Mouse (Mus musculus) CH12.LX (cell line): ENCODE measurements around the gene Lpin2. TPM values are rescaled to one million over a fixed set of nuclear protein-coding genes. Genes with fewer than 3 reads are reported as not detected.
A peak's percentile ranks its signal among the peaks of the same experiment; 100 is the strongest.

ENCODE experiments used
- DNase-seq: peaks from one replicate; pipeline ENCODE4 v3.0.0-alpha.2; 2013; ENCODE audit errors: extremely low read depth
- H3K27ac ChIP-seq: 2 replicates; pipeline ENCODE4 v1.5.1; 2012; ENCODE audit warnings: low read depth, mild to moderate bottlenecking, control low read depth, moderate library complexity; ENCODE audit not compliant: insufficient read depth
- H3K27me3 ChIP-seq: replicated peaks from 2 replicates; pipeline ENCODE3; 2012; ENCODE audit warnings: inconsistent platforms
- H3K36me3 ChIP-seq, 2 experiments: replicated peaks in 1 of 2; 2 replicates each; pipeline versions ENCODE3 to v1.6.1; 2012; ENCODE audit warnings: inconsistent platforms in 1 of 2, low read length in 1 of 2, mild to moderate bottlenecking in 1 of 2, mixed read lengths in 1 of 2, moderate library complexity in 1 of 2; ENCODE audit not compliant: control insufficient read depth in 1 of 2, insufficient read depth in 1 of 2
- H3K4me1 ChIP-seq, 2 experiments: 2 replicates each; pipeline ENCODE4 v1.6.1; 2012; ENCODE audit warnings: inconsistent platforms in 1 of 2, moderate library complexity in 1 of 2; ENCODE audit not compliant: insufficient read depth in 2 of 2, control insufficient read depth in 1 of 2
- H3K4me2 ChIP-seq: 2 replicates; pipeline ENCODE4 v1.6.1; 2012; ENCODE audit warnings: low read depth, mild to moderate bottlenecking, control low read depth; ENCODE audit not compliant: poor library complexity, insufficient read depth, severe bottlenecking
- H3K4me3 ChIP-seq, 3 experiments: fragments of 150-350 bp in 1 of 3; sonication (generic) in 1 of 3; replicated peaks in 1 of 3; 2 replicates each; pipeline versions ENCODE3 to v1.5.1; 2011 to 2012; ENCODE audit warnings: low read depth in 2 of 3, low read length in 2 of 3, mild to moderate bottlenecking in 2 of 3, moderate library complexity in 2 of 3, control low read depth in 1 of 3, improper control_type of control experiment in 1 of 3, inconsistent platforms in 1 of 3, mixed read lengths in 1 of 3; ENCODE audit not compliant: poor library complexity in 1 of 3
- H3K79me2 ChIP-seq: replicated peaks from 2 replicates; pipeline ENCODE4 v1.6.1; 2012; ENCODE audit warnings: mild to moderate bottlenecking, moderate library complexity; ENCODE audit not compliant: control insufficient read depth, poor library complexity, insufficient read depth, severe bottlenecking; ENCODE audit errors: extremely low read depth
- H3K9ac ChIP-seq: 2 replicates; pipeline ENCODE4 v1.6.1; 2012; ENCODE audit warnings: low read depth, mild to moderate bottlenecking, control low read depth, moderate library complexity; ENCODE audit not compliant: insufficient read depth
- H3K9me3 ChIP-seq: replicated peaks from 2 replicates; pipeline ENCODE3; 2012; ENCODE audit warnings: low read length, inconsistent platforms, mixed read lengths
- CHD1 ChIP-seq: IDR thresholded peaks from 2 replicates; pipeline ENCODE4 v1.6.1; 2012; ENCODE audit warnings: low read depth, low read length, improper control_type of control experiment, inconsistent platforms
- CTCF ChIP-seq, 2 experiments: IDR thresholded peaks in 1 of 2; conservative IDR thresholded peaks in 1 of 2; 2 replicates each; pipeline ENCODE4 v1.5.1; 2011 to 2012; ENCODE audit warnings: low read depth in 2 of 2, low read length in 2 of 2, improper control_type of control experiment in 1 of 2, inconsistent platforms in 1 of 2, mild to moderate bottlenecking in 1 of 2, moderate library complexity in 1 of 2
- E2F4 ChIP-seq: IDR thresholded peaks from 2 replicates; pipeline ENCODE4 v1.6.1; 2011; ENCODE audit warnings: low read depth, low read length, improper control_type of control experiment; ENCODE audit not compliant: insufficient replicate concordance
- EP300 ChIP-seq: IDR thresholded peaks from 2 replicates; pipeline ENCODE4 v1.6.1; 2011; ENCODE audit warnings: low read length, improper control_type of control experiment
- ETS1 ChIP-seq: conservative IDR thresholded peaks from 2 replicates; pipeline ENCODE4 v1.6.1; 2012; ENCODE audit warnings: low read depth, mild to moderate bottlenecking, inconsistent platforms, low read length, improper control_type of control experiment, moderate library complexity
- JUN ChIP-seq: IDR thresholded peaks from 2 replicates; pipeline ENCODE4 v1.6.1; 2011; ENCODE audit warnings: low read depth, mild to moderate bottlenecking, low read length, improper control_type of control experiment, moderate library complexity; ENCODE audit not compliant: insufficient read depth
- JUND ChIP-seq: conservative IDR thresholded peaks from 2 replicates; pipeline ENCODE4 v1.6.1; 2011; ENCODE audit warnings: low read depth, low read length, improper control_type of control experiment
- MAFK ChIP-seq: IDR thresholded peaks from 2 replicates; pipeline ENCODE4 v1.6.1; 2011; ENCODE audit warnings: low read length, improper control_type of control experiment; ENCODE audit not compliant: insufficient replicate concordance
- MAX ChIP-seq: IDR thresholded peaks from 2 replicates; pipeline ENCODE4 v1.6.1; 2011; ENCODE audit warnings: low read length, improper control_type of control experiment
- MEF2A ChIP-seq: IDR thresholded peaks from 2 replicates; pipeline ENCODE4 v1.6.1; 2014; ENCODE audit warnings: low read depth, mild to moderate bottlenecking, inconsistent platforms, low read length, improper control_type of control experiment, borderline replicate concordance
- PAX5 ChIP-seq: IDR thresholded peaks from 2 replicates; pipeline ENCODE4 v1.6.1; 2012; ENCODE audit warnings: low read length, inconsistent platforms, mixed read lengths
- POLR2A ChIP-seq: IDR thresholded peaks from 2 replicates; pipeline ENCODE4 v1.6.1; 2011; ENCODE audit warnings: low read depth, mild to moderate bottlenecking, improper control_type of control experiment, low read length
- RAD21 ChIP-seq: IDR thresholded peaks from 2 replicates; pipeline ENCODE4 v1.6.1; 2011; ENCODE audit warnings: low read depth, mild to moderate bottlenecking, low read length, improper control_type of control experiment, moderate library complexity
- RCOR1 ChIP-seq: conservative IDR thresholded peaks from 2 replicates; pipeline ENCODE4 v1.6.1; 2012; ENCODE audit warnings: low read depth, mild to moderate bottlenecking, inconsistent platforms, low read length, improper control_type of control experiment
- SIN3A ChIP-seq: IDR thresholded peaks from 2 replicates; pipeline ENCODE4 v1.6.1; 2012; ENCODE audit warnings: low read length, improper control_type of control experiment, inconsistent platforms
- ZKSCAN1 ChIP-seq: IDR thresholded peaks from 2 replicates; pipeline ENCODE4 v1.6.1; 2012; ENCODE audit warnings: low read depth, inconsistent platforms, low read length, improper control_type of control experiment, borderline replicate concordance
- ZNF384 ChIP-seq: IDR thresholded peaks from 2 replicates; pipeline ENCODE4 v1.6.1; 2012; ENCODE audit warnings: low read depth, low read length, improper control_type of control experiment, inconsistent platforms
- dilution Hi-C: fragments of 300-500 bp; cut with MboI; formaldehyde crosslinking; loops from 2 replicates; pipeline ENCODE4 v1.14.3; 2020; ENCODE audit warnings: low sequenced_read_pairs; ENCODE audit not compliant: extremely low pct_unique_long_range_greater_than_20kb, extremely low pct_ligation_motif_present
- in situ Hi-C: fragments of 300-500 bp; cut with MboI; formaldehyde crosslinking; loops from 3 replicates; pipeline ENCODE4 v1.14.3; 2019; ENCODE audit warnings: low sequenced_read_pairs, low pct_ligation_motif_present, low pct_unique_long_range_greater_than_20kb, mixed read lengths
- polyA plus RNA-seq: library from polyadenylated mRNA; unstranded; fragments of >175 nt; gene quantifications from 2 replicates; pipeline ENCODE4 v1.2.1, GENCODE M21; 2012; ENCODE audit warnings: low read depth; ENCODE audit not compliant: insufficient read length
- total RNA-seq, 2 experiments: library from RNA; depleted of rRNA; stranded (reverse); fragments of 300-350 nt in 1 of 2; fragments of >200 nt in 1 of 2; gene quantifications; 2 replicates each; pipeline ENCODE4 v1.2.3; 2012 to 2014

Gene Lpin2
- total and polyA plus RNA-seq, 3 experiments, result 25.4 to 31.4 (median 28.1) TPM

DNA sequence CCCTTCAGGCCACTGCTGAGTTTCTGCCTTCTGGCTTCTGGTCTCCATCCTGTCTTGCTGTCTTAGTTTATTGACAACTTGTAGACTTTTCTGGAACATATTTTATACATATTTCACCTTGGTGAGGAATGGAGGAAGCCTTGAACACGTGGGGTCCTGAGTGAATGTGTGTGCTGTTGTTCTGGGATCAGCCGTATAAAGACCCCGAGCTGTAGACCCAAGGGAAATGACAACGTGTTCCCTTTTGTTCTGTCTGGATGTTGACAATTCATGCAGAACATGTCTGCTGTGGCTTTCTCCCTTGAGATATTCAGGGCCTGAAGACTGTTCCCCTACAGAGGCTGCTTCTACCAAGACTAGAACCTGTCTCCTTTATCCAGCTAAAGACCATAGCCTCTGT lies 5.0 kb upstream of the Lpin2 start:
- no peaks in the 10 kb centered on the region for H3K79me2 ChIP-seq
- no peak overlapping the region for H3K9ac ChIP-seq
- no peak overlapping the region for H3K4me3 ChIP-seq
- DNase-seq, result no peak
- no peaks in the 10 kb centered on the region for H3K27me3 ChIP-seq
- in situ Hi-C loops, result no loop called here
- no peaks in the 10 kb centered on the region for H3K9me3 ChIP-seq
- H3K27ac ChIP-seq, result no peak overlapping the region
- no peak for TF ChIP-seq PAX5
- no peak for TF ChIP-seq SIN3A
- no peak for TF ChIP-seq MEF2A
- TF ChIP-seq RAD21, result no peak
- no peak for TF ChIP-seq POLR2A
- no peak for TF ChIP-seq RCOR1
- TF ChIP-seq JUND, result no peak
- no peak; the same call in 1 of the 2 replicates for TF ChIP-seq ETS1
- TF ChIP-seq CTCF (conservative IDR thresholded peaks at IDR 0.05 in 1 of 2, IDR thresholded peaks at IDR 0.05 in 1 of 2; ENCODE audit: low read depth in 2 of 2, low read length in 2 of 2), result no peak
- TF ChIP-seq ZKSCAN1, result no peak
- TF ChIP-seq JUN, result no peak
- no peak for TF ChIP-seq ZNF384
- TF ChIP-seq CHD1, result no peak
- TF ChIP-seq EP300, result peak; percentile 26; the same call in 1 of the 2 replicates
- no peak for TF ChIP-seq E2F4
- 0 out of 2 replicates have a peak, but pooled peaks have one; percentile 22 for TF ChIP-seq MAX
- TF ChIP-seq, all 38 proteins: peak for 2
- Histone ChIP-seq H3K4me1 (peaks cover 11 to 39% of the 10 kb centered on the region in 2 experiments; a peak in 3 of 4 replicates), H3K36me3 (no peaks in the 10 kb centered on the region), H3K4me2 (no peak overlapping the region)
- dilution Hi-C loops, result no loop called here

DNA sequence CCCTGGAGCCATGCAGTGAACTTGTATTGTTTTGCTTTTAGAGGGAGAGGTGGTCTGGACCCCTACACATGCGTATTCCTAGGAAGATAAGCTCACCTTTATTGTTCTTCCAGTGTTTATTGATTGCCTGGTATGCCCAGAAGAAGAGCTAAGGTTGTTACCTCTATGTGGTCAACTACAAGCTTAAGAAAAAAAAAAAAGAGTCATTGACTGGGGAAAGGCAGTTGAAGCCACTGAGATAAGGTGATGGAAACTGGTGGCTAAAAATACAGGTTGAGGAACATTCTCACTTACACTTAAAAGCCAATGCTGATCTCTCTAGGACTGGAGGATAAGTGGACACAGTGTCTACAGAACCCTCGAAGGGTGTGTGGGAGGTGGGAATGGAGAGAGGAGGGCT lies 4.4 kb upstream of the Lpin2 start:
- no peaks in the 10 kb centered on the region for H3K9me3 ChIP-seq
- H3K27ac ChIP-seq, result no peak overlapping the region
- H3K4me2 ChIP-seq, result no peak overlapping the region
- TF ChIP-seq ETS1 (no peak), ZNF384 (peak; percentile 74), MAFK (no peak), ZKSCAN1 (no peak)
- dilution Hi-C loops, result no loop called here
- no peak overlapping the region for H3K9ac ChIP-seq
- no peaks in the 10 kb centered on the region for H3K79me2 ChIP-seq
- H3K4me1 ChIP-seq, result peaks cover 11 to 43% of the 10 kb centered on the region in 2 experiments; a peak in 3 of 4 replicates
- no peaks in the 10 kb centered on the region for H3K27me3 ChIP-seq
- H3K36me3 ChIP-seq, result no peaks in the 10 kb centered on the region
- no peak overlapping the region for H3K4me3 ChIP-seq
- no peak for DNase-seq
- in situ Hi-C loops, result no loop called here
